Mouse (Mus musculus): ENCODE data around the gene Zfp949. TPM values are rescaled to one million over a fixed set of nuclear protein-coding genes. Genes with fewer than 3 reads are reported as not detected.

The Zfp949 gene
- polyA plus RNA-seq, 1 experiment = 19.7 TPM

GRCm38 (mm10) chr9:88520122-88520848 lies 27.5 kb upstream of the Zfp949 start:
- no peak overlapping the region for H3K4me3 ChIP-seq (ENCODE audit: control insufficient read depth, low read depth, low read length)
- no peak overlapping the region for H3K27ac ChIP-seq (ENCODE audit: control insufficient read depth, insufficient read depth, low read depth, low read length)
- TF ChIP-seq POLR2A (IDR thresholded peaks at IDR 0.05; ENCODE audit: control insufficient read depth, low read depth, low read length) (no peak), CTCF (IDR thresholded peaks at IDR 0.05; ENCODE audit: control insufficient read depth, insufficient read depth, insufficient replicate concordance, low read depth, low read length) (no peak)
- no peaks in the 10 kb centered on the region for H3K27me3 ChIP-seq (ENCODE audit: control insufficient read depth, insufficient read depth, low read length)
- H3K4me1 ChIP-seq (ENCODE audit: control insufficient read depth, insufficient read depth, low read length) = no peaks in the 10 kb centered on the region; the same call in 1 of the 2 replicates
- H3K36me3 ChIP-seq (ENCODE audit: control insufficient read depth, insufficient read depth, low read length) = no peaks in the 10 kb centered on the region; the same call in 1 of the 2 replicates

- no peak overlapping the region for H3K27ac ChIP-seq (ENCODE audit: control insufficient read depth, insufficient read depth, low read depth, low read length)
- no peaks in the 10 kb centered on the region for H3K27me3 ChIP-seq (ENCODE audit: control insufficient read depth, insufficient read depth, low read length)
- no peaks in the 10 kb centered on the region; the same call in 1 of the 2 replicates for H3K4me1 ChIP-seq (ENCODE audit: control insufficient read depth, insufficient read depth, low read length)
- H3K4me3 ChIP-seq (ENCODE audit: control insufficient read depth, low read depth, low read length) = no peak overlapping the region
- H3K36me3 ChIP-seq (ENCODE audit: control insufficient read depth, insufficient read depth, low read length) = no peaks in the 10 kb centered on the region; the same call in 1 of the 2 replicates
- TF ChIP-seq POLR2A (IDR thresholded peaks at IDR 0.05; ENCODE audit: control insufficient read depth, low read depth, low read length) = no peak
- TF ChIP-seq CTCF (IDR thresholded peaks at IDR 0.05; ENCODE audit: control insufficient read depth, insufficient read depth, insufficient replicate concordance, low read depth, low read length) = no peak
These were observed 26.9 kb upstream of the Zfp949 start for GRCm38 (mm10) chr9:88520849-88521483.

GRCm38 (mm10) chr9:88521961-88522568 lies 25.8 kb upstream of the Zfp949 start:
- TF ChIP-seq CTCF (IDR thresholded peaks at IDR 0.05; ENCODE audit: control insufficient read depth, insufficient read depth, insufficient replicate concordance, low read depth, low read length) = no peak
- no peak for TF ChIP-seq POLR2A (IDR thresholded peaks at IDR 0.05; ENCODE audit: control insufficient read depth, low read depth, low read length)
- Histone ChIP-seq H3K4me1 (ENCODE audit: control insufficient read depth, insufficient read depth, low read length) (no peaks in the 10 kb centered on the region; the same call in 1 of the 2 replicates), H3K27ac (ENCODE audit: control insufficient read depth, insufficient read depth, low read depth, low read length) (peak overlapping the region; percentile 93), H3K4me3 (ENCODE audit: control insufficient read depth, low read depth, low read length) (peak overlapping the region; percentile 88), H3K36me3 (ENCODE audit: control insufficient read depth, insufficient read depth, low read length) (no peaks in the 10 kb centered on the region; the same call in 1 of the 2 replicates), H3K27me3 (ENCODE audit: control insufficient read depth, insufficient read depth, low read length) (no peaks in the 10 kb centered on the region)

- TF ChIP-seq CTCF (IDR thresholded peaks at IDR 0.05; ENCODE audit: control insufficient read depth, insufficient read depth, insufficient replicate concordance, low read depth, low read length) (peak; percentile 40; the same call in 1 of the 2 replicates), POLR2A (IDR thresholded peaks at IDR 0.05; ENCODE audit: control insufficient read depth, low read depth, low read length) (peak; percentile 96)
- H3K4me3 ChIP-seq (ENCODE audit: control insufficient read depth, low read depth, low read length) = peak overlapping the region; percentile 88
These were observed 25.1 kb upstream of the Zfp949 start for GRCm38 (mm10) chr9:88522569-88523334.

GRCm38 (mm10) chr9:88523335-88523668 lies 24.5 kb upstream of the Zfp949 start:
- H3K4me1 ChIP-seq (ENCODE audit: control insufficient read depth, insufficient read depth, low read length) = no peaks in the 10 kb centered on the region; the same call in 1 of the 2 replicates
- H3K27me3 ChIP-seq (ENCODE audit: control insufficient read depth, insufficient read depth, low read length) = no peaks in the 10 kb centered on the region
- H3K36me3 ChIP-seq (ENCODE audit: control insufficient read depth, insufficient read depth, low read length) = no peaks in the 10 kb centered on the region; the same call in 1 of the 2 replicates
- peak overlapping the region; percentile 98 for H3K27ac ChIP-seq (ENCODE audit: control insufficient read depth, insufficient read depth, low read depth, low read length)
- TF ChIP-seq CTCF (IDR thresholded peaks at IDR 0.05; ENCODE audit: control insufficient read depth, insufficient read depth, insufficient replicate concordance, low read depth, low read length) (no peak), POLR2A (IDR thresholded peaks at IDR 0.05; ENCODE audit: control insufficient read depth, low read depth, low read length) (no peak; the same call in 1 of the 2 replicates)
- peak overlapping the region; percentile 88 for H3K4me3 ChIP-seq (ENCODE audit: control insufficient read depth, low read depth, low read length)

More at GRCm38 (mm10) chr9:88522569-88523334, 25.1 kb upstream of the Zfp949 start:
- H3K36me3 ChIP-seq (ENCODE audit: control insufficient read depth, insufficient read depth, low read length) = no peaks in the 10 kb centered on the region; the same call in 1 of the 2 replicates
- no peaks in the 10 kb centered on the region; the same call in 1 of the 2 replicates for H3K4me1 ChIP-seq (ENCODE audit: control insufficient read depth, insufficient read depth, low read length)
- no peaks in the 10 kb centered on the region for H3K27me3 ChIP-seq (ENCODE audit: control insufficient read depth, insufficient read depth, low read length)
- peak overlapping the region; percentile 98 for H3K27ac ChIP-seq (ENCODE audit: control insufficient read depth, insufficient read depth, low read depth, low read length)

GRCm38 (mm10) chr9:88524367-88524766 lies 23.5 kb upstream of the Zfp949 start:
- no peaks in the 10 kb centered on the region for H3K27me3 ChIP-seq (ENCODE audit: control insufficient read depth, insufficient read depth, low read length)
- no peaks in the 10 kb centered on the region; the same call in 1 of the 2 replicates for H3K36me3 ChIP-seq (ENCODE audit: control insufficient read depth, insufficient read depth, low read length)
- H3K4me1 ChIP-seq (ENCODE audit: control insufficient read depth, insufficient read depth, low read length) = no peaks in the 10 kb centered on the region; the same call in 1 of the 2 replicates
- H3K27ac ChIP-seq (ENCODE audit: control insufficient read depth, insufficient read depth, low read depth, low read length) = no peak overlapping the region
- H3K4me3 ChIP-seq (ENCODE audit: control insufficient read depth, low read depth, low read length) = peak overlapping the region; percentile 28; the same call in 1 of the 2 replicates
- no peak for TF ChIP-seq POLR2A (IDR thresholded peaks at IDR 0.05; ENCODE audit: control insufficient read depth, low read depth, low read length)
- TF ChIP-seq CTCF (IDR thresholded peaks at IDR 0.05; ENCODE audit: control insufficient read depth, insufficient read depth, insufficient replicate concordance, low read depth, low read length) = no peak

Measured in testis, adult 2 months (tissue).